Mouse (Mus musculus) stomach, embryonic 16.5 days (tissue): ENCODE results near the gene Rrp15. TPM values are rescaled to one million over a fixed set of nuclear protein-coding genes. Genes with fewer than 3 reads are reported as not detected.

ENCODE experiments used
- polyA plus RNA-seq: library from polyadenylated mRNA; unstranded; fragments of >200 nt; fragmentation: Nextera tagmentation; extraction: Ambion mirVana; gene quantifications from 2 replicates; pipeline ENCODE4 v1.2.1, GENCODE M21; 2015

Rrp15 gene
- polyA plus RNA-seq, 1 experiment from 2014 or later = 53.7 TPM

Other genes with a start within 250 kb of the Rrp15 start
- gene Tgfb2, start 43.4 kb downstream of the Rrp15 start, polyA plus RNA-seq = 24.3 and 24.5 TPM in 2 replicates
- gene D1Pas1, start 218.1 kb upstream of the Rrp15 start, polyA plus RNA-seq = 0.17 TPM in 1 of 2 replicates, not detected in the other